Mouse (Mus musculus) kidney, adult 2 months (tissue): ENCODE results near the gene Gbp7.

Experiments
- CTCF ChIP-seq: fragments of 200-500 bp; conservative IDR thresholded peaks from 2 replicates; pipeline ENCODE4 v1.5.1; 2011; ENCODE audit warnings: low read depth, mild to moderate bottlenecking, control low read depth, low read length, moderate library complexity, mixed read lengths; ENCODE audit not compliant: insufficient read depth, insufficient read length
- POLR2A ChIP-seq: fragments of 200-500 bp; IDR thresholded peaks from one replicate; pipeline ENCODE4 v1.6.1; 2011; ENCODE audit warnings: low read depth, low read length, control low read depth

DNA sequence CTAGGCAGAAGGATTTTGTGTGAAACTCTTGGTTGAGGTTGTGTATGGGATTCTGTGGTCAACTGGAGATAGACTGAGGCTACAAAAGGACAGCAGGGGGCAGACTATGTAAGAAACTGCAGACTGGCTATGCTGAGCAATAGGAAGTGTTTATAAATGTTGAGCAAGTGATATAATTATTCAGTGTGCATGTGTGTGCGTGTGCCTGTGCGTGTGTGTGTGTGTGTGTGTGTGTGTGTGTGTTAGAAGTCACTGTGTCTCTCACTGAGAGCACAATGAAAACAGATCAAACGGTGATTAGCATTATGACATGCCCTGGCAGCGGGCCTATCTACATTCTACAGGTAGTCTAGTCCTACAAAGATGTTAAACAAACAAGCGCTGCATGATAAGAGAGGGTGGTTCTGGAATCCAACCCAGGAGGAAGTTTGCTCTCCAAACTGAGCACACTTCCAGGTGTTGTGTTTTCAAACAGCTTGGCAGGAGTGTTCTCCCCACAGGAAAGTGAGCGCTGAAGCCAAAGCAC lies 36.5 kb upstream of the Gbp7 start, which contains the start of gene Gbp5:
- peak; percentile 41 for TF ChIP-seq CTCF
- TF ChIP-seq POLR2A = no peak
